In the genomic region with DNA sequence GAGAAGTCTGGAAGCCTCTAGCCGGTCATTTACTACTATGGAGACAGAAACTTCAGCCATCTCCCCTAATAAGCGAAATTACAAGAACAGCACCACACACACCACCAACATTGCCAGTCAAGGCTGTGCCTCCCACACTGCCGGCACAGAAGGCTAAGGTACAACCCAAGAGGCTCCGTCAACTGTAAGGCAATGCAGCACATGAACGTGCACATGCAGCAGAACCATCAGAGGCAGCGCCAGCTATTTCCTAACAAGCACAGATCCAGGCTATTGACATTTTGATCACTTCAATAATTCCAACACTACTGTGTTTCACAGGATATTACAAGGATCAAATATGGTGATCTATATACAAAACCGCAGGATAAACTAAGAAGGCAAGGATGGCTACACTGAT, we compare ENCODE assay signal across 12 mouse cellular contexts.
"Had no signal": no experiment of that assay in that cellular context is flagged by ENCODE, and none has a peak within 500 bp of the region (broad histone marks: within the 10 kb centered on the region; RNA-seq: fewer than 3 reads in every experiment).

No protein-coding gene starts in this region.

- H3K27me3 ChIP-seq: limb, embryonic 12.5 days; lung, embryonic 15.5 days; midbrain, embryonic 13.5 days had no signal

- H3K9ac ChIP-seq: limb, embryonic 12.5 days; lung, embryonic 15.5 days; midbrain, embryonic 13.5 days had no signal

- H3K4me3 ChIP-seq: limb, embryonic 12.5 days; lung, embryonic 15.5 days; midbrain, embryonic 13.5 days had no signal

- ATAC-seq: intestine, postnatal 0 days; midbrain, embryonic 13.5 days had no signal

- H3K9me3 ChIP-seq: limb, embryonic 12.5 days; lung, embryonic 15.5 days; midbrain, embryonic 13.5 days had no signal

- H3K27ac ChIP-seq: limb, embryonic 12.5 days; lung, embryonic 15.5 days; macrophage; midbrain, embryonic 13.5 days had no signal

- DNase-seq: kidney, adult 8-10 months; kidney, postnatal 25 days; lung, postnatal 14 days; spleen, adult 18-20 months; thymus, adult 18-20 months; thymus, postnatal 14 days had no signal

- H3K4me2 ChIP-seq: limb, embryonic 12.5 days; liver, embryonic 11.5 days; lung, embryonic 15.5 days; midbrain, embryonic 13.5 days had no signal
